Mouse (Mus musculus): ENCODE measurements around the gene Setd1b. TPM values are rescaled to one million over a fixed set of nuclear protein-coding genes. Genes with fewer than 3 reads are reported as not detected.
"Not testable (repeated sequence)": the region's sequence is repeated elsewhere in the genome, so short reads cannot be mapped to it uniquely, and the experiment has no call there.

Setd1b gene
- polyA plus RNA-seq, 1 experiment = 13.7 TPM

DNA sequence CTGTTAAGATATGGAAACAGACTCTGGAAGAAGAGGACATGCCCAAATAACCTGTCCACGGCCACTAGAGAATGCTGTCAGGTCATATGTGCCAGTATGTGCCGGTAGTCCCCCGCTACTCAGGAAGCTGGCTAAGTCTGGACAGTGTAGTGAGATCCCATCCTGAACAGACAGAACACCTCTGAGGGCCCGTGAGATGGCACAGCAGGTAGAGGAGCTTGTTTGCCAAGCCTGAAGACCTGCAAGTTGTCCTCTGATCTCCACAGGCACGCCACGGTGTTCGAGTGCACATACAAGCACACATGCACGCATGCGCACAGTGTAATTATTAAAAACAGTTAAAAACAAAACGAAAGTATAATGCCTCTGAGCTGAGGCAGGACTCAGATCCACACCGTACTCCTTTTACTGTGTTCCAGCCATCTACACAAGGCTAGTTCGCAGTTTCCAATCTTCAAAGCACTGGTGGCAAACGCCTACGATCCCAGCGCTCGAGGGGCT lies 53.6 kb downstream of the Setd1b start:
- no peak for TF ChIP-seq POLR2A (IDR thresholded peaks at IDR 0.05; ENCODE audit: control insufficient read depth, low read depth, low read length)
- no peak for TF ChIP-seq CTCF (IDR thresholded peaks at IDR 0.05; ENCODE audit: control insufficient read depth, insufficient read depth, insufficient replicate concordance, low read depth, low read length)
- Histone ChIP-seq H3K4me3 (ENCODE audit: control insufficient read depth, low read depth, low read length) (no peak overlapping the region), H3K27ac (ENCODE audit: control insufficient read depth, insufficient read depth, low read depth, low read length) (no peak overlapping the region), H3K36me3 (ENCODE audit: control insufficient read depth, insufficient read depth, low read length) (no peaks in the 10 kb centered on the region), H3K27me3 (ENCODE audit: control insufficient read depth, insufficient read depth, low read length) (no peaks in the 10 kb centered on the region), H3K4me1 (ENCODE audit: control insufficient read depth, insufficient read depth, low read length) (no peaks in the 10 kb centered on the region)

DNA sequence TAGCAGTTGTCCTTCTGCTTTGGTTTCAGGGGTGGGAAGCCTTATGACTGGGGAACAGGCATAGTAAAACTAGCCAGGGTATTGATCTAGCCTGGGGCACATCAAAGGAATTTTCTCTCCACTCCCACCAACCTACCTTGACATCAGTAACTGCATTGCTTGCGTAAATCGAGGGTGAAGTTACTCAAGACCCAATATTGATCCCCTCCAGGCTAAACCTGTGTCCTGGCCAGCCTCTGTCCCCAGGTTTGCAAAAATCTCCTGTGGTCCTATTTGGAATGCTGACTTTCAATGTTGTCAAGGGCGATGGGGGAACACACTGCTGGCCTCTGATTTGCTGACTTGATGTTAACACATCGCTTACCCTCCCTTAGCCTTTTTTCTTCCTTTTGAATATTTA lies 54.8 kb downstream of the Setd1b start:
- Histone ChIP-seq H3K27me3 (ENCODE audit: control insufficient read depth, insufficient read depth, low read length) (no peaks in the 10 kb centered on the region), H3K4me3 (ENCODE audit: control insufficient read depth, low read depth, low read length) (no peak overlapping the region), H3K4me1 (ENCODE audit: control insufficient read depth, insufficient read depth, low read length) (no peaks in the 10 kb centered on the region), H3K27ac (ENCODE audit: control insufficient read depth, insufficient read depth, low read depth, low read length) (no peak overlapping the region), H3K36me3 (ENCODE audit: control insufficient read depth, insufficient read depth, low read length) (no peaks in the 10 kb centered on the region)
- TF ChIP-seq POLR2A (IDR thresholded peaks at IDR 0.05; ENCODE audit: control insufficient read depth, low read depth, low read length) = no peak

DNA sequence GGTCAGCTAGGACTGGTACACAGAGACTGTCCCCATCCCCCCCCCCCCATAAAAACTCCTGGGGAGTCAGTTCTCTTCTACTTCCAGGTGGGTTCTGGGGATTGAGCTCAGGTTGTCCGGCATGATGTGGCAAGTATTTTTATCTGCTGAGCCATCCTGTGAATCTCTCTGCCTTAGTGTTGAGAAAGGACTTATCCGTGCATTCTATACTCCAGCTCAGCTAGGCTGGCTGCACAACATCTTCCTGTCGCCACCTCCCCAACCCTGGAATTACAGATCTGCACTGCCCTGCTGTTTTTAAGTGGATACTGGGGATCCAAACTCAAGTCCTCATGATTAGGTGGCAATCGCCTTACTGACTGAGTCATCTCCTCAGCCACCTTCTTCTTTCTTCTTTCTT lies 56.5 kb downstream of the Setd1b start:
- Histone ChIP-seq H3K27ac (ENCODE audit: control insufficient read depth, insufficient read depth, low read depth, low read length) (no peak overlapping the region), H3K4me3 (ENCODE audit: control insufficient read depth, low read depth, low read length) (no peak overlapping the region), H3K4me1 (ENCODE audit: control insufficient read depth, insufficient read depth, low read length) (no peaks in the 10 kb centered on the region), H3K36me3 (ENCODE audit: control insufficient read depth, insufficient read depth, low read length) (no peaks in the 10 kb centered on the region), H3K27me3 (ENCODE audit: control insufficient read depth, insufficient read depth, low read length) (no peaks in the 10 kb centered on the region)
- no peak for TF ChIP-seq CTCF (IDR thresholded peaks at IDR 0.05; ENCODE audit: control insufficient read depth, insufficient read depth, insufficient replicate concordance, low read depth, low read length)
- TF ChIP-seq POLR2A (IDR thresholded peaks at IDR 0.05; ENCODE audit: control insufficient read depth, low read depth, low read length) = no peak

DNA sequence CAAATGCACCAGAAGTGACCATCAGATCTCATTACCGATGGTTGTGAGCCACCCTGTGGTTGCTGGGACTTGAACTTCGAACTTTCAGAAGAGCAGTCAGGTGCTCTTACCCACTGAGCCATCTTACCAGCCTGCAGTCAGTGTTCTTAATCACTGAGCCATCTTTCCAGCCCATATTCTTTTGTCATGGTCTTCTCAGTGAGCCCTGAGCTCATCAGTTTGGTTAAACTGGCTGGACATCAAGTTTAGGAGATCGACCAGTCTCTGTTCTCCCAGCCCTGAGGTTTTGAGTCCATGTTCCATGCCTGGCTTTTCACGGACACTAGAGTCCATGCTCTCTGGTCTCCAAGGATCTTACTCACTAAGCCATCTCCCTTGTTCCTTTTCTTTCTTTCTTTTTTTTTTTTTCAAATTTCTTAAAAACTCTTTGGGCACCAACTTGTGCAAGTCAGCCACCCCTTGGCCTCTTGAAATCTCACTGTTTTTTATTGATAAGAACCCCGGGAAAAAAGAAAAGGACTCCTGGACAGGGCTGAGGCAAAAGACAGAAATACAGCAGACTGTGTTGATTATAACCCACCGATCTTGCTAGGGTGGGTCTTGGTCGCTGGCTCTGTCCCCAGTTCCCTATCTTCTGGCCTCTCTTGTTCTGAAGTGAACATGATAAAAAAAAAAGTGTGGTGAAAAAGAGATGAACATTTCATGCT lies 59.0 kb downstream of the Setd1b start:
- H3K4me3 ChIP-seq (ENCODE audit: control insufficient read depth, low read depth, low read length); H3K36me3 ChIP-seq (ENCODE audit: control insufficient read depth, insufficient read depth, low read length); H3K4me1 ChIP-seq (ENCODE audit: control insufficient read depth, insufficient read depth, low read length); H3K27ac ChIP-seq (ENCODE audit: control insufficient read depth, insufficient read depth, low read depth, low read length); H3K27me3 ChIP-seq (ENCODE audit: control insufficient read depth, insufficient read depth, low read length): not testable (repeated sequence)

DNA sequence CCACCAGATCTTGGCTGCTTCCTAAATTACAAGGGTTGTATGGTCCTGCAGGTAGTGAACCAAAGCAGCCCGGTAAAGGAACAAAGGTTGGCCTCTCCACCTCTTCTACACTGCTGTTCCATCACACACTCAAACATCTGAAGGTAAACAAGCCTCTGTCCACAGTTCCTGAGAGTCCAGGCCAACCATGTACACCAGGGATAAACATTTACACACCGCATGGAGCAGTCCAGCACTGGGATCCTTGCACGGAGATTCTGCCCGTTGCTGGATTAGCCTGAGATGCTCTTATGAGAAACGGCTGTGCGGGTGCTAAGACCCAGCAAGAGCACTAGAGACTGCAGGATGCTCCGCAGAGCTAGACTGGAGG lies 59.5 kb downstream of the Setd1b start:
- no peak overlapping the region for H3K27ac ChIP-seq (ENCODE audit: control insufficient read depth, insufficient read depth, low read depth, low read length)
- H3K4me3 ChIP-seq (ENCODE audit: control insufficient read depth, low read depth, low read length) = no peak overlapping the region
- H3K4me1 ChIP-seq (ENCODE audit: control insufficient read depth, insufficient read depth, low read length) = no peaks in the 10 kb centered on the region
- H3K36me3 ChIP-seq (ENCODE audit: control insufficient read depth, insufficient read depth, low read length) = no peaks in the 10 kb centered on the region
- no peaks in the 10 kb centered on the region for H3K27me3 ChIP-seq (ENCODE audit: control insufficient read depth, insufficient read depth, low read length)
- no peak for TF ChIP-seq CTCF (IDR thresholded peaks at IDR 0.05; ENCODE audit: control insufficient read depth, insufficient read depth, insufficient replicate concordance, low read depth, low read length)
- TF ChIP-seq POLR2A (IDR thresholded peaks at IDR 0.05; ENCODE audit: control insufficient read depth, low read depth, low read length) = no peak

DNA sequence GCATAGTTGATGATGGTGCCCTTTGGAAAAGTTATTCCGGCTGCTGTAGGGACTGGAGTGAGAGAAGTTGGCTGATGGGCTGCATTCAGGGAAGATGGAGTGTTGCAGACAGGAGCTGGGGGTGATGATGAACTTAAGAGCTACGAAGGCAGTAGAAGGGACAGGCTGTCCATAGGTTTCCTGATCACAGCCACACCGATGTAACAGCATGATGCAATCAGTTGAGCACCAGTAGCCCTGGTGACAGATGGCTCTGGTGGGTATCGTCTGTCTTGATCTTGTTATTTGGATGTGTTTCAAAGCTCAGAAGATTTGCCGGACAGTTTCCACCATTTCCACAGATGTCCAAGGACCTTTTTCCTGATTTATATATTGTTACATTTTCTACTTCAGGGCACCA lies 60.0 kb downstream of the Setd1b start:
- Histone ChIP-seq H3K4me1 (ENCODE audit: control insufficient read depth, insufficient read depth, low read length) (no peaks in the 10 kb centered on the region), H3K36me3 (ENCODE audit: control insufficient read depth, insufficient read depth, low read length) (no peaks in the 10 kb centered on the region), H3K4me3 (ENCODE audit: control insufficient read depth, low read depth, low read length) (no peak overlapping the region), H3K27me3 (ENCODE audit: control insufficient read depth, insufficient read depth, low read length) (no peaks in the 10 kb centered on the region), H3K27ac (ENCODE audit: control insufficient read depth, insufficient read depth, low read depth, low read length) (no peak overlapping the region)
- TF ChIP-seq POLR2A (IDR thresholded peaks at IDR 0.05; ENCODE audit: control insufficient read depth, low read depth, low read length) (no peak), CTCF (IDR thresholded peaks at IDR 0.05; ENCODE audit: control insufficient read depth, insufficient read depth, insufficient replicate concordance, low read depth, low read length) (no peak)

DNA sequence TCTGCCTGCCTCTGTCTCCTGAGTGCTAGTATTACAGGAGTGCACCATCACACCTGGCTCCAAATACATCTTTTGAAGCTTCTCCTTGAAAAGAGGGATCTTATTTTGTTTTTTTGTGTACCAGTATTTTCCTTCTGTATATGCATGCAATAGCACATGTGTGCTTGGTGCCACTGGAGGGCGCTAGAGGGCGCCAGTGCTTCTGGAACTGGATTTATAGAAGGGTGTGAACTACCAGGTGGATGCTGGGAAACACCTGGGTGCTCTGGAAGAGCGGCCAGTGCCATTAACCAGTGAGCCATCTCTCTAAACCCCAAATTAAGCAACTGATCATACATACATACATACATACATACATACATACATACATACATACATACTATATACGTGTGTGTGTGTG lies 60.8 kb downstream of the Setd1b start:
- not testable (repeated sequence) for H3K27ac ChIP-seq (ENCODE audit: control insufficient read depth, insufficient read depth, low read depth, low read length); H3K36me3 ChIP-seq (ENCODE audit: control insufficient read depth, insufficient read depth, low read length); H3K27me3 ChIP-seq (ENCODE audit: control insufficient read depth, insufficient read depth, low read length); H3K4me3 ChIP-seq (ENCODE audit: control insufficient read depth, low read depth, low read length); H3K4me1 ChIP-seq (ENCODE audit: control insufficient read depth, insufficient read depth, low read length)

DNA sequence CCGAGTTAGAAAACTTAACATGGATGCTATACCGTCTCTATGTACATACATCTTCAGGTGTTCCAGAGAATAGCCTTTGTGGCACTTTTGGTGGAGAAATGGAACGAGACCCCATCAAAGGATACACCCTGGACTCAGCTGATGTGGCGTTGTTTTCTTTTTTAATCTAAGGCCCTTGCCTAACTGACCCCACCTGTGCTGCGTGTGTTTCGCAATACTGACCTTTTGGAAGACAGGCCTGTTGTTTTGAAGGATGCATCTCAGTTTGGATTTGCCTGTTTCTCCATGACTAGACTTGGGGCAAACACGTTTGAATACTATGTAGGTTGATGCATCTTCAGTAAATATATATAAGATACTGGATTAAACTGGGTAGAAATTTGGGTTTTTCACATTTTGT lies 61.6 kb downstream of the Setd1b start:
- H3K27ac ChIP-seq (ENCODE audit: control insufficient read depth, insufficient read depth, low read depth, low read length); H3K4me1 ChIP-seq (ENCODE audit: control insufficient read depth, insufficient read depth, low read length); H3K27me3 ChIP-seq (ENCODE audit: control insufficient read depth, insufficient read depth, low read length); H3K4me3 ChIP-seq (ENCODE audit: control insufficient read depth, low read depth, low read length); H3K36me3 ChIP-seq (ENCODE audit: control insufficient read depth, insufficient read depth, low read length): not testable (repeated sequence)

Other genes with a start within 250 kb of the Setd1b start
- 48.7 and 50.9 TPM in 2 replicates for gene Kdm2b, start 152.4 kb upstream of the Setd1b start, polyA plus RNA-seq (2012; rRNA removed)
- 68.0 and 71.3 TPM in 2 replicates for gene Orai1, start 127.1 kb upstream of the Setd1b start, polyA plus RNA-seq (2012; rRNA removed)
- 272 and 285 TPM in 2 replicates for gene Morn3, start 95.2 kb upstream of the Setd1b start, polyA plus RNA-seq (2012; rRNA removed)
- 0.94 and 1.2 TPM in 2 replicates for gene Tmem120b, start 73.8 kb upstream of the Setd1b start, polyA plus RNA-seq (2012; rRNA removed)
- gene Rhof, start 9.5 kb upstream of the Setd1b start, polyA plus RNA-seq (2012; rRNA removed) = 0.78 and 1.1 TPM in 2 replicates
- gene Psmd9, start 27.2 kb downstream of the Setd1b start, polyA plus RNA-seq (2012; rRNA removed) = 36.3 and 37.1 TPM in 2 replicates
- gene Hpd, start 40.5 kb downstream of the Setd1b start, polyA plus RNA-seq (2012; rRNA removed) = 1.7 TPM in 2 replicates
- gene Wdr66, start 109.9 kb downstream of the Setd1b start, polyA plus RNA-seq (2012; rRNA removed) = 45.1 and 46.7 TPM in 2 replicates
- 0.73 and 0.88 TPM in 2 replicates for gene Bcl7a, start 201.6 kb downstream of the Setd1b start, polyA plus RNA-seq (2012; rRNA removed)